Mouse (Mus musculus) layer of hippocampus, postnatal 36 days (tissue): ENCODE data around the gene Trim56. TPM values are rescaled to one million over a fixed set of nuclear protein-coding genes. Genes with fewer than 3 reads are reported as not detected.
"Not testable (repeated sequence)": the region's sequence is repeated elsewhere in the genome, so short reads cannot be mapped to it uniquely, and the experiment has no call there.

Experiments used
- DNase-seq, 2 experiments: peaks; one replicate each; pipeline ENCODE4 v3.0.0; 2022
- total RNA-seq, 2 experiments: library from RNA; stranded (reverse); gene quantifications; 2 replicates each; pipeline ENCODE4 v1.2.3; 2021

Gene Trim56
- 1 to 10 TPM; 4.6 to 6.5 TPM for total RNA-seq

DNA sequence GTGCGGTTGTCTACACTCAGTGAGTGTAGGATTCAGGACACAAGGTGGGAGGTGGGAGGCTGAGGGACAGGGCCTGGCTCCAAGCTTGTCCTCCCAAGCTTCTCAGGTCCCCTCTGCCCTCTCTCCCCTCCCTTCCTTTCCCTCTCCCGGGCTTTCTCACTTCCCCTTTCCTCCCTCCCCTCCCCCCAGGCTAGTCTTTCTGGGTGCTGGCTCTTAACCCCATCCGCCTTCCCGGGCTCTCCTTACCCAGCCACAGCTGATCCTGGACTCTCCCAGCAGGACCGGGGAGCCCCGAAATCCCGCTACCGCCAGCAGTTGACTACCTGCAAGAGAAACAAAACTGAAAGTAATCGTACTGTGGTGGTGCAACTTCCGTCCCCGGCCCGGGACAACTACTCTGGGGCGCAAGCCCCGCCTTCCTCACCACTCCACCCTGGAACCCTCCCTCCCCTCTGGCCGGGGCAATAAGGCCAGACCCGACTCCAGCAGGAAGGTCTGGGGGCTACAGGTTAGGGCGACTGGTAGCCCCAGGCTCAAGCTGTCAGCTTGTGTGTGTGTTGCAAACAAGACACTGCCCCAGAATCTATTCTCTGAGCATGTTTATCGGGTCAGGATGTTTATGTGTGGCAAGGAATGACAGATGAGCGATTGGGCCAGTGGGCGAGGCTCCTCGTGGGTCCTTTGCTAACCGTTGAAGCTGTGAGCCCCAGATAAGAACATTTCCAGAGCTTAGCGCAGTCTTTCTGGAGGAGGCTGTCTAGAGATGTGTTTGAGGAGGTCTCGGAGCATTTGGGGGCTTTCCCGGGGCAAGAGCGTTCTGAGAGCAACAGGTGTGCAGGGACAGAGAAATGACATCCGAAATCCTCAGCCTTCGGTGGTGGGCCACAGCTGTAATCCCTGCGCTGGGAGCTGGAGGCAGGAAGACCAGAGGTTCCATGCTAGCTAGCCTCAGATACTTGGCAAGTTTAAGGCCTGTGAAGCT, at the start of gene Trim56:
Gene Trim56, minus strand, starts transcription at position 344 of the 982 bp plus-strand sequence.
- peak in 1 of 2 experiments; percentile 33 for DNase-seq

DNA sequence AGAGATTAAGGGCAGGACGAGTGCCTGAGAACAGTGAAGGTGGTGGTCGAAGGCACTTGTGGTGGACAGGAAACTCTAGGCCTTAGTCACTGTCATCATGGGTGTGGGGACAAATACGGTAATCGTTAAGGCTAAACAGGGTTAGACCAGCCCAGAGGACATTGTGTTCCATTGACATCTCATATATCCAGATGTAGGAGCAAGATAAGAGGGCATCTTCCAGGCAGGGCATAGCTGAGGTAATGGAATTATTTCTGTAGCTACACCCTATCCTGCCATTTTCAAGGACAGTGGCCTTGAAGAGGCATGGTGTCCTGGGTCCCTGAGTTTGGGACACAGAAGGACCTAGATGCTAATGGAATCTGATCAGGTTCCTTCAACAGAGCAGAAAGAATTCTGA, 45.8 kb upstream of the Trim56 start:
- no peak for DNase-seq

DNA sequence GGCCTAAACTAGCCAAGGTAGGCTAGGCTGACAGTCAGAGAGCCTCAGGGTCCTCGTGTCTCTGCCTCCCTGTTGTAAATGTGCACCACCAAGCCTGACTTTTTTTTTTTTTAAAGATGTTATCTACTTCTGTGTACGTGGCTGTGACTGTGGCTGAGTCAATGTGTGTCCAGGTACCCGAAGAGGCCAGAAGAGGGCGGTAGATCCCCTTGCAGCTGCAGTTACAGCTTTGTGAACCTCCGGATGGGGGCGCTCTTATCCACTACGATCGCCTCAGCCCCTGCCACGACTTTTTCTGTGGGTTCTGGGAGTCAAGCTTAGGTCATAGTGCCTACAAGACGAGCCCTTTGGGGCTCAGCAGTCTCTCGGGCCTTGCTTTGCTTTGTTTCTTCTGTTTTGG, 43.5 kb upstream of the Trim56 start:
- peak; percentile 6 to 11 for DNase-seq

DNA sequence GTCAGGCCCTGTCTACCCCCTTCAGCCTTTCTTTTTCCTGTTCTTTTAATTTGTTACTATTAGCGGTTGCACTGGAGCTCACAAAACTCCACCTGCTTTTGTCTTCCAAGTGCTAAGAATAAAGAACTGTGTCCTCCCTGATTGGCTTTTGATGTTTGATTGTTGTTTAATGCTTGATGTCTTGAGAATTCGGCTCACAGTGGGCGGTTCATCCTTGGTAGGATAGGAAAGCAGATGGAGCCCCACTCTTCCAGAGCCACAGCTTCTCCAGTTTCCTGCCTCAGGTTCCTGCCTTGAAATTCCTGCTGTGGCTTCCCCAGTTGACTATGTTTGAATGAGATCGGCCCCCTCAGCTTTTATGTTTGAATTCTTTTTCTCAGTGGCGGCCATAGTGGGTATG, 37.3 kb upstream of the Trim56 start:
- no peak for DNase-seq

DNA sequence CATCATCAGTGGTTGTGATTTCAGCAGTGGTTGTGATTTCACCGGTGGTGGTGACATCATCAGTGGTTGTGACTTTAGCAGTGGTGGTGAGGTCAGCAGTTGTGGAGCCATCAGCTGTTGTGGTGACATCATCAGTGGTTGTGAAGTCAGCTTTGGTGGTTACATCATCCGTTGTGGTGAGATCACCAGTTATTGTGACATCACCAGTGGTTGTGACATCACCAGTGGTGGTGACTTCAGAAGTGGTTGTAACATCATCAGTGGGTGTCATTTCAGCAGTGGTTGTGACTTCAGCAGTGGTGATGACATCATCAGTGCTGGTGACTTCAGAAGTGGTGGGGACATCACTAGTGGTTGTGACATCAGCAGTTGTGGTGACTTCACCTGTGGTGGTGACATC, 36.6 kb upstream of the Trim56 start:
- no peak for DNase-seq

DNA sequence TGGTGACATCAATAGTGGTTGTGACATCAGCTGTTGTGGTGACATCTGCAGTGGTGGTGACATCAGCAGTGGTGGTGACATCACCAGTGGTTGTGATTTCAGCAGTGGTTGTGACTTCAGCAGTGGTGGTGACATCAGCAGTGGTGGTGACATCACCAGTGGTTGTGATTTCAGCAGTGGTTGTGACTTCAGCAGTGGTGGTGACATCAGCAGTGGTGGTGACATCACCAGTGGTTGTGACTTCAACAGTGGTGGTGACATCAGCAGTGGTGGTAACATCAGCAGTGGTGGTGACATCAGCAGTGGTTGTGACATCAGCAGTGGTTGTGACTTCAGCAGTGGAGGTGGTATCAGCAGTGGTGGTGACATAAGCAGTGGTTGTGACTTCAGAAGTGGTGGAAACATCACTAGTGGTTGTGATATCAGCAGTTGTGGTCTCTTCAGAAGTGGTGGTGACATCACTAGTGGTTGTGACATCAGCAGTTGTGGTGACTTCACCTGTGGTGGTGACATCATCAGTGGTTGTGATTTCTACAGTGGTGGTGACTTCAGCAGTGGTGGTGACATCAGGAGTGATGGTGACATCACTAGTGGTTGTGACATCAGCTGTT, 33.4 kb upstream of the Trim56 start, which contains the start of gene Muc3:
Gene Muc3, minus strand, starts transcription at position 51 of the 611 bp plus-strand sequence.
- not testable (repeated sequence) for DNase-seq

DNA sequence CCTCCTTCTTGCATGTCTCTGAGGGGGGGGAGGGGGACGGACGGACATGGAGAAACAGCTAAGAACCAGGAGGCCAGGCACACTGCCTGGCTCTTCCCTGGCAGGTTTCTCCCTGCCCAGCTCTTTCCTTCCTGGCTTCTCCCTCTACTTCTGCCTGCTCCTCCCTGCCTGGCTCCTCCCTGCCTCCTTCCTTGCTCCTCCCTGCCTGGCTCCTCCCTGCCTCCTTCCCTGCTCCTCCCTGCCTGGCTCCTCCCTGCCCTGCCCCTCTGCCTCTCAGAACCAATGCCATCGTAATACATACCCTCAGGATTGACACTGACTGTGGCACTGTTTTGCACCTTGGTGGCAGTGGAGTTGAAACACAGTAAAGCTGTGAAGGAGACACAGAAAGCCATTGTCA, 24.8 kb upstream of the Trim56 start:
- DNase-seq = no peak

DNA sequence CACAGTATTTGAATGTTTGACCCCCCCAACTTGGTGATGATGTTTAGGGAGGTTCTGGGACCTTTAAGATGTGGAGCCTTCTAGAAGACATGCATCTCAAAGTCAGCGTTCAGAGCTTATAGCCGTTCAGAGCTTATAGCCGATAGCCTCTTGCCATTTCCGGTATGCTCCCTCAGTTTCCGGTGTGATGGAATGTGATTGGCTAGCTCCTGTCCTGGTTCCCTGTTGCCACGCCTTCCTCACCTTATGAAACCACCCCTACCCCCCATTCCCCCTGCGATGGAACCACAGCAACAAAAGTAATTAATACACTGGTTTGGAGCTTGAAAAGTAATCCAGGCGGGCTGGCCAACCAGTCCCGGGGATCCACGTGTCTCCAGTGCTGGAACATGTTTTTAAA, 23.0 kb upstream of the Trim56 start:
- no peak for DNase-seq

DNA sequence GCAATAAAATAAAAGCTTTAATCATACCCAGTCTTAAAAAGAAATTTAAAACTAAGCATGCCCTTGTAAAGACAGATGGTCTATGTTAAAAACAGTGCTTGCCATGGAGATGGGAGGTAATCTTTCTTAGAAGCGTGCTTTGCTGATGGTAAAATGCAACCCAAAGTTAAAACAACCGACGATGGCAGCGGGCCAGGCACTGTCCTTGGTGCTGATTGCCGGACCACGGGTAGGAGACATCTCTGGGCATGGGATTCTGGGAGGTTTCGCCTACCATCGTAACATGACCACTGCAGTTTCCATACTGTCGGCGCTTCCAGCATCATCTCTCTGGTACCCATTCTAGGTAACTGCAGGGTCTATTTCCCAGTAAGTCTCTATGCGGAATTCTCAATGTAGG, 18.9 kb upstream of the Trim56 start:
- DNase-seq = no peak

DNA sequence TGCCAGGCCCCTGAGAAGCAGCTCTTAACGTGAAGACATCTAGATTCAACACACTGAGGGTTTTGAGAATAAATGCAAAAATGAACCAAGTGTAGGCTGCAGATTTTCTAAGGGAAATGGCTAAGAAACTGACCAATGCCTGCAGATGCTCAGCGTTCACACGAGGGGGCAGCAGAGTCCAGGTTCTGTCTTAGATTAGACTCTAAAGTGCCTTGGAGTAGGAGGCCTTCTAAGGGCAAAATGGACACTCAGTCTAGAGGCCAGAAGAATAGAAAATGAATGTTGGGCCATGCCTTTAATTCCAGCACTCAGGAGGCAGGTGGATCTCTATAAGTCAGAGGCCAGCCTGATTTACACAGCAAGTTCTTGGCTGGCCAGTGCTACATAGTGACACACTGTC, 15.5 kb upstream of the Trim56 start:
- peak; percentile 34 to 55 for DNase-seq

DNA sequence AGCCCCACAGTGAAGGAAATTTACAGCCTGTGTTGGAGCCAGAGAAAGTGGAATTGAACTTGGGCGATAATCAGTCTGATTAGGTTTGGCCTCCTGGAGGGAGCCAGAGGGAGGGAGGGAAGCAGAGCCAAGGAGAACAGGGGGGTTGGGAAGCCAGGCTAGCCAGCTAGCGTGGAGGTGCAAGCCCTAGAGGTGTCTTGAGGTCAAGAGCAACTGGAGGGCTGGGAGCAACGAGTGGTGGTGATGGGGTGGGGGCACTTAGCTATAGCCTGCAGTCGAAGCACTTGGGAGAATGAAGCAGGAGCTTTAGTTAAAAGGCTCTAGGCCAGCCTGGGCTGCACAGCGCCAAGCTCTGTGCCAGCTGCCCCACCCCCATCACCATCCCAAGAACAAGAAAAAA, 13.3 kb upstream of the Trim56 start:
- DNase-seq = no peak

DNA sequence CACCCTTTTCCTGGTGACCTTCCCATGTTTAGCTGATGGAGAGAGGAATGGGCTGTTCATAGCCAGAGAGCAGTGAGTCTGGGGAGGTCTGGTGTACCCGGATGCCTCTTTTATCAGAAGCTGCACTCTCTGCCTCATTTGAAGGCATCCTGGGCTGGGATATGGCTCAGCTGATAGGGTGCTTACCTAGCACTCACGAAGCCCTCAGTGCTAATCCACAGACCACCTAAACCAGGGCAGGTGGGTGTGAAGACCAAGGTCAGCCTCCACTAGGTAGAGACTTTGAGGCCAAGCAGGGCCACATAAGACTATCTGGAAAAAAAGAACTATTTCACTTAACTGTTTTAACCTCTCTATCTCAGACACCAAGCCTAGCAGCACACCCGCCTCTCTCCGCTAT, 7.5 kb upstream of the Trim56 start:
- no peak for DNase-seq

DNA sequence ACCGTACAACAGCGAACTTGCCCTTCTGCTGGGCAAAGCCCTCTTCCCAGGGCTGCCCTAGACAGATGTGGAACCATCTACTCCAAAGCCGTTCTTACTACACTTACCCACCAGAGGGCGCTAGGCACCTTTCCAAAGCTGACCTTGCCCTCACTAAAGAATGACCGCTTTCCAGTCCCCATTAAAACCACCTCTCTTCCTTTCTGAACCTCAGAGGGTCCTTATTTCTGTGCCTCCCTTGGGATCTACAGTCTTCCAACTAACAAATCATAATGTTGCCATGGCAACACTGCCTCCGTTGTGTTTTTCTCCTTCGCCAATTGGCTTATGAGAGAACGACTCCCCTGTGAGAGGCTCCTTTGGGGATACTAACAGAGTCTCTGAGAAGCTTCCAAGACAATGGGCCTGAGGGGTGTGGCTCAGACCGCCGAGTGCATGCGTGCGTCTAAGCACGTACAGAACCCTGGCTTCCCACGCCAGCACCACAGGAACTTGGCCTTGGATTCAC, 6.7 kb upstream of the Trim56 start:
- peak; percentile 32 to 47 for DNase-seq

DNA sequence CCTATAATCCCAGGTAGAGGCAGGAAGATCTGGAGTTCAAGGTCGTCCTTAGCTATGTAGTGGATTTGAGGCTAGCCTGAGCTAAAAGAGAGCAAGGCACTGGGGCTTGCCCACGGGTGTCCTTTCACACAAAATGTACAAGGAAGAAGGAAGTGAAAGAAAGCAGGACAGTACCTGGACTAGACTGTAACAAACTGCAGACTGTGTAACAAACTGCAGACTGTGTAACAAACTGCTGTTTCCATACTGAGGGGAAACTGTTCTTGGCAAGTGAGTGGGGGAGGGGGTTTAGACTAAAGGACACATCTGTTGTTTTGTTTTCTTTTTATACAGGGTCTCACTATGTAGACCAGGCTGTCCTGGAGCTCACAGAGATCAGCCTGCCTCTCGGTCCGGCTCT, 5.3 kb upstream of the Trim56 start:
- DNase-seq = no peak

DNA sequence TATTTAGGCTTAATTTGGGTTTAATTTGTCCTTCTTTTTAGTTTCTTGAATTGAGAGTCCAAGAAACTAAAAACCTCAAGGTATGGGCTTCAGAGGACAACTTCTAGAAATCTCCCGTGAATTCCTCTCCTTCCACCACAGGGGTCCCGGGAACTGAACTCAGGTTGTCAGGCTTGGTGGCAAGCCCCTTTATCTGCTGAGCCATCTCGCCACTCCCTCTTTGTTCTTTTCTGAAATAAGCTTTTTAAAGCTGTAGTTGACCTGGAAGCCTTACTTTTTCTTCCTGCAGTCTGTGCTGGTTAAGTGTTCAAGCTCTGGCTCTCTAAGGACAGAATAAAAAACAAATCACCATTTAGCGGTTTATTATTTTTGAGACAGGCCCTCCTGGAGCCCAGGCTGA, 2.9 kb upstream of the Trim56 start:
- DNase-seq = no peak

DNA sequence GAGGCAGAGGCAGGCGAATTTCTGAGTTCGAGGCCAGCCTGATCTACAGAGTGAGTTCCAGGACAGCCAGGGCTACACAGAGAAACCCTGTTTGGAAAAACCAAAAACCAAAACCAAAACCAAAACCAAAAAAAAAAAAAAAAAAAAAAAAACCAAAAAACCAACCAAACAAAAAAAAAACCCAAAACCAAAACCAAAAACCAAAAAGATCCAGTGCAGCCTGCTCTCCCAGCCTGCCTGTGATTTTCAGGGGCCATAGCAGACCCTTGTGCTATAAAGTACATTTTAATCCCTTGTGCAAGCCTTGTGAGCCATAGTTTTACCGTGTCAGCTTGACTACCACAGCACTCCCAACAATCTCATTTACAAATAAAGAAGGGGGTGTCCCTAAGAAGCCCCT, 2.0 kb upstream of the Trim56 start:
- DNase-seq = not testable (repeated sequence)

DNA sequence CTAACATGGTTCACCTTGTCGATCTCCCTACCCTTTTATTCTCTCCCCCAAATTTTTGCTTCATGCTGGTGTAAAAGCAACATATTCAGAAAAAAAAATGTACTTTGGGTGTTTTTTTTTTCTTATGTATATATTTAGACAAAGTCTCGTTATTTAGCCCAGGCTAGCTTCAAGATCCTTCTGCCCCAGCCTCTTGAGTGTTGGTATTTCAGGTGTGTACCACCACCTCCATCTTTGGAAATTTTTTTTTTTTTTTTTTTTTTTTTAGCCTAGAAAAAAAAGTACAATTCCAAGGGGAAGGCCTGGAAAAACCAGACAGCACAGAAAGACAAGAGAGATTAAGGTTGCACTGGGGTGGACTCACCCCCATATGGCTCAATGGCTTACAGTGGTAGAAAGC, 978 bp upstream of the Trim56 start:
- no peak for DNase-seq

DNA sequence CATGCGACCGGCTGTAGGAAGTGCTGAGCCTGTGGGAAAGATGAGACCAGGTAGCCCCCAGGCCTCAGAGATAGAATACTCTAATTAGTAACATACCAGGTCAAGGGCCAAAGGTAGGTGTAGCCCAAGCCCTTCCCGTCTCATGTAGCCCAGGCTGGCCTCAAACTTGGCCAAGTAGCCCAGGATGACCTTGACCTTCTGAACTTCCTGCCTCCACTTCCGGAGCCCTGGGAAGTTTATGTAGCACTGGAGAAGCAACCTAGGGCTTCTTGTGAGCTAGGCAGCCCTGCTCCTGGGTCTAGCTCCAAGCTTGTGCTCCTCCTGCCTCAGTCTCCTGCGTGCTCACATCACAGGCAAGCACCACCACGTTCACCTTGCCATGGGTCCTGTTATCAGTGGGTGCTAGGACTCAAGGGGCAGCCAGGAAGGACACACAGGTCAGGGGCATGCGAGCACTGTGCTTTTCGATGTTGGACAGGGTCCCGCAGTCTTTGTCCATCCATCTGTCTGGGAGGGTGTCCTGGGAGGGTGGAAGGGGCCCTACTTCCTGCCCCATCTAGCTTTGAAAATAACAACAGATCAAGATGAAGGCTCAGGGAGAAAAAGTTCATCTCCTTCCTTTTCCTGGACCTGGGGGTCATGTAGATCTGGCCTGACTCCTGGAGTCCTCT, 983 bp downstream of the Trim56 start:
- DNase-seq = no peak

DNA sequence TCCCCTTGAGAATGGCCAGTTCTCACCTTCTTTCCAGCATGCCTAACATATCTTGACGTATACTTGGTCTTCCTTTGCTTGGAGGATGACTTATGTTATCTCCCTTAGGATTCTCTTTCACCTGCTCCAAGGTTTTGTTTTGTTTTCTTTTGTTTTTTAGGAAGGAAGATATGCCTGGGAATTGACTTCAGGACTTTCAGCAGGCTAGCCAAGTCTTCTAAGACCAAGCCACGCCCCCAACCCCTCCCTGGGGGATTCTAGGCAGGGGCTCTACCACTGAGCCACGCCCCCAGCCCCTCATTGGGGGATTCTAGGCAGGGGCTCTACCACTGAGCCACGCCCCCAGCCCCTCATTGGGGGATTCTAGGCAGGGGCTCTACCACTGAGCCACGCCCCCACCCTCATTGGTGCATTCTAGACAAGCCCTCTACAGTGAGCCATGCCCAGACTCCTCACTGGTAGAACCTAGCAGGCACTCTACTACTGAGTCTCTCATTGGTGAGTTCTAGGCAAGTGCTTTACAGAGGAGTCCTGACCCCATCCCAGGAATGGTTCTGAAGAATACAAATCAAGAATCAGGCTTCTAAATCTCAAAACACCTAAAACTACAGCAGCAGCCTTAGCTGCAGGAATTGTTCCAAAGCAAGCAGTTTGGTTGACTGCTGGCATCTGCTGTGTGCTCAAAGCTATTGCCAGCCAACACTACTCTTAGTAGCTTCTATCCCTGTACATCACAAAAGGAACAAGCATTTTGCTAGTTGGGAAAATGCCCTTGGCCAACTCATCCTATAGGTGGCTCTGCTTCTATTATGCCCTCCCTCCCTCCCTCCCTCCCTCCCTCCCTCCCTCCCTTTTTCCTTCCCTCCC, 4.2 kb downstream of the Trim56 start:
- DNase-seq = no peak

DNA sequence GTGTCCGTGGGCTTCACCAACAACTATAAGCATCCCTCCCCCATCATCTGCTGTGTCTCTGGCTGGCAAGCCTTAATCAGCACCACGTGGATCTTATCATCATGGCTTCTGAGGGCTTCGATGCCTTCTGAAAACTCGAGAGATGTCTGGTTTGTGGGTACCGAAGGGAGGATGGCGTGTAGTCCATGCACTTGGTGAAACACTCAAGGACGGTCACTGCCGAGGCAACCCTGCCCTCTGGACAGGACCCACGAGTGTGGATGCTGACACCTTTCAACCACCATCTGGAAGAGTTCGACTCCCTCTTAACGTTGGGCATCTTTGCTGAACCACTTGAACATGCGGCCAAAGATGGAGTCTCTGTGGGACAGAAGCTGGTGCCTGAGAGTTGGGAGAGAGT, 5.1 kb downstream of the Trim56 start:
- DNase-seq = no peak

DNA sequence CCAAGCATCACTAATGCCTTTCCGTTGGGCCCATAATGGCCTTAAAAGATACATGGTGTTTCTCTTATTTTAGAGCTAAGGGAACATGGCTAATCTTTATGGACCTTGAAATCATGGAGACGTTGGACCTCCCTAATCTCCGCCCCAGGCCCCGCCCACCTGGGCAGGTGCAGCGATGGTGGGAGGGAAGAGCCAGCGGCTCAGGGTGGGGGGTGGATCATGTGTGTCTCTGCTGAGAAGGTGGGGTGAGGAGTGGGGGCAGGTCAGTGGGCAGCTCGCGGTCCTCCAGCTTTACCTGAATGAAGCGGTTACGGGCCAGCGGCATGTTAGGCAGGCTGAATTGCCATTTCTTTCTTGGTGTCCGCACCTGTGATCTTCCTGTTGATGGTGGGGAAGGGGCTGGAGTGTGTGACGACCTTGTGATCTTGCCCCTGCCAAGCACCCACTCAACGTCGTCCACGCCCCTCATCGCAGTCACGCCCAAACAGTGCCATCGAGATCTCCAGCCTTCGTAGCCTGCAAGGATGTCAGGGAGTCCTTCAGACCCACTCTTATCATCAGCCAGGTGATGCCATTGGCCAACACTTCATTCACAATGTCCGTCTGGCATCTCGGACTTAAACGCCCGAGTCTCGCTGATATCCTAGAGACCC, 5.9 kb downstream of the Trim56 start:
- DNase-seq = no peak

DNA sequence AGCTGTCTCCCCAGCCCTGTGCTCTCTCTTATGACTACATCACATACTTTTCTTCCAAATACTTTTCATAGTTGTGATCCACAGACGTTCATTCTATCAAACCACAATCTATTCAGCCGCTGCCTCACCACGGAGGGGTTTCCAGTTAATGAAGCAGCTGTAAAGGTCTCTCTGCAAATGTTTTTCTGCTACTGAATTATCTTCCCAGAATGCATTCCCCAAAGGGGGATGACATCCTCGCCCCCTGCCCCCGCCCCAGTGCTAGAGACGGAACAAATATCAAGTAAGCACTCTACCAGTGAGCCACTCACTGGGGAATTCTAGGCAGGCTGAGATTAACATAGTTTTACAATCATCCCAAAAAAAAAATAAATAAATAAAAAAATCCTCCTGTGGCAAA, 7.9 kb downstream of the Trim56 start:
- DNase-seq = no peak
